Mouse (Mus musculus): Measurements from ENCODE around the gene Snupn. TPM values are rescaled to one million over a fixed set of nuclear protein-coding genes. Genes with fewer than 3 reads are reported as not detected.

Gene Snupn
- polyA plus RNA-seq, 1 experiment = 7.7 TPM

DNA sequence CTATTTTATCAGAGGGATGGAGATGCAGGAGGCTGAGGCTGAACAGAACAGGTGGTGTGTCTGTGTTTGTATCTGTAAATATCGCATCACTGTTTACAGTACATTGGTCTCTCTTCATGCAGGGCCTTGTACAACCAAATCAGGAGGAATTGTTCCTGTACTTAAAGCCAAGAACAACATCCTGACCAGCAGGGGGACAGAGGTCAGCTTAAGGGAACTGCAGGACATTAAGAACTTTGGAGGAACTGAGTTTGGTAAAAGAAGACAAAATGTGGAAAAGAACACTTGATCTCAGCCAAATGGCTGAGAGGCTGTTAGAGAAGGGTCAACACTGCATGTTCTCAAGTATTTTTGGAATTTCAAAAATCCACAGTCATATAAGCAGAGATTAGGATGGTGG, 64.1 kb downstream of the Snupn start:
- peaks cover 12% of the 10 kb centered on the region for H3K36me3 ChIP-seq (ENCODE audit: control insufficient read depth, insufficient read depth)
- H3K79me3 ChIP-seq (ENCODE audit: low read depth) = peaks cover 26% of the 10 kb centered on the region
- H3K4me3 ChIP-seq (ENCODE audit: insufficient read depth, poor library complexity, severe bottlenecking) = no peak overlapping the region
- TF ChIP-seq CTCF (IDR thresholded peaks at IDR 0.05; ENCODE audit: control insufficient read depth, insufficient read depth, insufficient read length) (no peak), USF1 (IDR thresholded peaks at IDR 0.05; ENCODE audit: low read depth) (no peak), MYOD1 (IDR thresholded peaks at IDR 0.05; ENCODE audit: control insufficient read depth, insufficient read length, low read depth) (no peak), CEBPB (IDR thresholded peaks at IDR 0.05; ENCODE audit: low read depth) (no peak), FOSL1 (IDR thresholded peaks at IDR 0.05; ENCODE audit: insufficient read depth, low read length, poor library complexity, severe bottlenecking) (no peak), MAX (IDR thresholded peaks at IDR 0.05) (no peak), MYOG (IDR thresholded peaks at IDR 0.05; ENCODE audit: control insufficient read depth, extremely low read depth, insufficient read length) (no peak)
- no peak overlapping the region for H3ac ChIP-seq (ENCODE audit: control insufficient read depth, insufficient read length, low read depth)
- peaks cover 43% of the 10 kb centered on the region for H3K79me2 ChIP-seq (ENCODE audit: control insufficient read depth, insufficient read depth)
- no peaks in the 10 kb centered on the region for H3K27me3 ChIP-seq (ENCODE audit: control insufficient read depth, insufficient read depth, insufficient read length)

DNA sequence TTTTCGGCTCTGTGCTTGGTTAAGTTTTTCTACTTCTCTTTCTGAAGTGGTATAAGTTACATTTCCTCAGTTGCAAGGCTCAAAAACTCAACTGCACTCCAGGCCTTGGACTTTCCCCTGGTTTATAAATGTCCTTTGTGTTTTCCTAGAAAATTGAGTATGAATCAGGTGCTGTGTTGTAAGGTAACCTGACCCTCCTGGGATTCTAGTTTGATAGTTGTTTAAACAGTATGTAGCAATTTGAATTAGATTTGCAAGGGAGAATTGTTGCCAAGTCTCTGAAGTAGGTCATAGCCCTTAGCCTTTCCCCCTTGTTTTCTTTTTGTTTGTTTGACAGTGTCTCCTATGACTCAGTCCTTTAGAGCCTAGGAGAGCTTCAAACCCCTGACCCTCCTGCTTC, 67.0 kb downstream of the Snupn start:
- H3K36me3 ChIP-seq (ENCODE audit: control insufficient read depth, insufficient read depth) = peaks cover 18% of the 10 kb centered on the region
- H3K27me3 ChIP-seq (ENCODE audit: control insufficient read depth, insufficient read depth, insufficient read length) = no peaks in the 10 kb centered on the region
- H3K79me3 ChIP-seq (ENCODE audit: low read depth) = peaks cover 12% of the 10 kb centered on the region
- no peak overlapping the region for H3K4me3 ChIP-seq (ENCODE audit: insufficient read depth, poor library complexity, severe bottlenecking)
- H3ac ChIP-seq (ENCODE audit: control insufficient read depth, insufficient read length, low read depth) = no peak overlapping the region
- no peak for TF ChIP-seq CTCF (IDR thresholded peaks at IDR 0.05; ENCODE audit: control insufficient read depth, insufficient read depth, insufficient read length)
- TF ChIP-seq CEBPB (IDR thresholded peaks at IDR 0.05; ENCODE audit: low read depth) = no peak
- no peak for TF ChIP-seq USF1 (IDR thresholded peaks at IDR 0.05; ENCODE audit: low read depth)
- no peak for TF ChIP-seq FOSL1 (IDR thresholded peaks at IDR 0.05; ENCODE audit: insufficient read depth, low read length, poor library complexity, severe bottlenecking)
- no peak for TF ChIP-seq MAX (IDR thresholded peaks at IDR 0.05)
- TF ChIP-seq MYOD1 (IDR thresholded peaks at IDR 0.05; ENCODE audit: control insufficient read depth, insufficient read length, low read depth) = no peak
- H3K79me2 ChIP-seq (ENCODE audit: control insufficient read depth, insufficient read depth) = peaks cover 29% of the 10 kb centered on the region

DNA sequence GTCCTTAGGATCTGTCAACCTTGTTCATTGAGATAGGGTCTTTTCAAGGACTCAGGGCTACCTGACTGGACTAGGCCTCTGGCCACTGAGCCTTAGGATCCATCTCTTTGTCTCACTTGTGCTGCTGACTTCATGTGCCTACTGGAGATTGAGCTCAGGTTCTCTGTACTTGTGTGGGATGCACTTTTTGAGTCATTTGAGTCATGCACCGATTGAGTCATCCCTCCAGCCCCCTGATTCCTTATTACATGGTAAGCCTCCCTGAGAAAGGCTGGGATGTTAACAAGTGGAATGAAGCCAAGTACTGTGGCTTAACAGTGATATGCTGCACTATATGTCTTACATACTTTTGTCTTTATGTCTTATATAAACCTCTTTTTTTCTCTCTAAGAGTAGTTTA, 81.1 kb downstream of the Snupn start:
- Histone ChIP-seq H3K79me2 (ENCODE audit: control insufficient read depth, insufficient read depth) (no peaks in the 10 kb centered on the region), H3K4me3 (ENCODE audit: insufficient read depth, poor library complexity, severe bottlenecking) (no peak overlapping the region), H3K36me3 (ENCODE audit: control insufficient read depth, insufficient read depth) (peaks cover 42% of the 10 kb centered on the region), H3K27me3 (ENCODE audit: control insufficient read depth, insufficient read depth, insufficient read length) (no peaks in the 10 kb centered on the region), H3ac (ENCODE audit: control insufficient read depth, insufficient read length, low read depth) (no peak overlapping the region), H3K79me3 (ENCODE audit: low read depth) (no peaks in the 10 kb centered on the region)
- TF ChIP-seq CTCF (IDR thresholded peaks at IDR 0.05; ENCODE audit: control insufficient read depth, insufficient read depth, insufficient read length) = no peak
- no peak for TF ChIP-seq MYOD1 (IDR thresholded peaks at IDR 0.05; ENCODE audit: control insufficient read depth, insufficient read length, low read depth)
- no peak for TF ChIP-seq MAX (IDR thresholded peaks at IDR 0.05)
- no peak for TF ChIP-seq USF1 (IDR thresholded peaks at IDR 0.05; ENCODE audit: low read depth)
- no peak for TF ChIP-seq MYOG (IDR thresholded peaks at IDR 0.05; ENCODE audit: control insufficient read depth, extremely low read depth, insufficient read length)
- TF ChIP-seq CEBPB (IDR thresholded peaks at IDR 0.05; ENCODE audit: low read depth) = no peak
- no peak for TF ChIP-seq FOSL1 (IDR thresholded peaks at IDR 0.05; ENCODE audit: insufficient read depth, low read length, poor library complexity, severe bottlenecking)

Other genes starting within 250 kb of the Snupn start
- 0.37 TPM for gene Lingo1, start 154.4 kb upstream of the Snupn start, polyA plus RNA-seq (2012; fragmentation: generic; extraction: Trizol)
- gene Odf3l1, start 86.2 kb upstream of the Snupn start, polyA plus RNA-seq (2012; fragmentation: generic; extraction: Trizol) = 0.04 TPM
- gene Cspg4, start 85.8 kb upstream of the Snupn start, polyA plus RNA-seq (2012; fragmentation: generic; extraction: Trizol) = 42.8 TPM
- 5.7 TPM for gene Snx33, start 22.5 kb upstream of the Snupn start, polyA plus RNA-seq (2012; fragmentation: generic; extraction: Trizol)
- gene Imp3, start 13.4 kb upstream of the Snupn start, polyA plus RNA-seq (2012; fragmentation: generic; extraction: Trizol) = 122 TPM
- gene Ptpn9, start 44.0 kb downstream of the Snupn start, polyA plus RNA-seq (2012; fragmentation: generic; extraction: Trizol) = 22.2 TPM
- 16.6 TPM for gene Sin3a, start 121.2 kb downstream of the Snupn start, polyA plus RNA-seq (2012; fragmentation: generic; extraction: Trizol)
- 28.5 TPM for gene Man2c1, start 179.8 kb downstream of the Snupn start, polyA plus RNA-seq (2012; fragmentation: generic; extraction: Trizol)
- gene Neil1, start 197.4 kb downstream of the Snupn start, polyA plus RNA-seq (2012; fragmentation: generic; extraction: Trizol) = 2.7 TPM
- gene Commd4, start 207.5 kb downstream of the Snupn start, polyA plus RNA-seq (2012; fragmentation: generic; extraction: Trizol) = 80.9 TPM